Comparison of ENCODE assay signal across 8 mouse cellular contexts in genomic region chr11:121434156-121435155, GRCm38 (mm10). TPM values are rescaled to one million over a fixed set of nuclear protein-coding genes. Genes with fewer than 3 reads are reported as not detected.
DNase-seq lines count a peak whose midpoint lies in the region; ATAC-seq lines count a peak whose summit lies in the region.

TSS of gene Fn3k (plus strand) at chr11:121434913.

- no peaks in the 10 kb centered on the region for H3K27me3 ChIP-seq in hindbrain, embryonic 14.5 days (ENCODE audit: control insufficient read depth, insufficient read depth, low read length)

- peak within 1 kb of the TSS; percentile 80 for H3K27ac ChIP-seq in hindbrain, embryonic 14.5 days

- peak within 1 kb of the TSS; percentile 49 for H3K4me3 ChIP-seq in hindbrain, embryonic 14.5 days (replicated peaks; ENCODE audit: low read length)

- H3K4me1 ChIP-seq in hindbrain, embryonic 14.5 days (replicated peaks; ENCODE audit: control insufficient read depth, insufficient read depth, low read length) = peaks cover 13% of the 10 kb centered on the region

- peak within 1 kb of the TSS; percentile 71 for H3K9ac ChIP-seq in hindbrain, embryonic 14.5 days

- H3K9me3 ChIP-seq in hindbrain, embryonic 14.5 days (ENCODE audit: control insufficient read depth, low read length) = no peaks in the 10 kb centered on the region

- DNase-seq in NIH3T3 (ENCODE audit: low read depth) = peak; percentile 68
- DNase-seq in cerebellum, postnatal 14 days = peak; percentile 96 to 97
- DNase-seq in frontal cortex, postnatal 25 days (ENCODE audit: low spot score in 2 of 2) = peak; percentile 88
- DNase-seq in hindbrain, embryonic 14.5 days (ENCODE audit: low spot score) = peak; percentile 85
- DNase-seq in layer of hippocampus, postnatal 36 days = peak; percentile 94 to 95
- peak; percentile 91 for DNase-seq in lung, postnatal 25 days (ENCODE audit: low spot score)
- peak; percentile 81 for DNase-seq in retina, adult 2 months (ENCODE audit: low read depth, low spot score)
- DNase-seq in thymus, postnatal 25 days = peak; percentile 96

- peaks cover 11% of the 10 kb centered on the region for H3K36me3 ChIP-seq in hindbrain, embryonic 14.5 days (replicated peaks; ENCODE audit: control insufficient read depth, insufficient read depth)

- WGBS in hindbrain, embryonic 14.5 days = 5% methylated on average over 30 of the region's 30 CpGs

- ATAC-seq in hindbrain, embryonic 14.5 days (ENCODE audit: low FRiP score) = peak; percentile 98

- H3K4me2 ChIP-seq in hindbrain, embryonic 14.5 days (replicated peaks) = peak within 1 kb of the TSS; percentile 88

RNA-seq across cellular contexts. Expression of gene Fn3k, which starts in this region (rescaled TPM):
- 4.8 and 5.5 TPM in 2 replicates for polyA plus RNA-seq in hindbrain, embryonic 14.5 days (2014; fragmentation: Nextera tagmentation; extraction: Ambion mirVana)
- total RNA-seq in layer of hippocampus, postnatal 36 days (2021) = 10 to 100 TPM; 42.4 to 43.0 TPM

Comparison
In these comparisons a context has a peak if more than half of its experiments do, and no peak if none do; other contexts are left out.
1. Peak in every context shown above with its lines: DNase-seq, ATAC-seq, H3K4me3 ChIP-seq and H3K27ac ChIP-seq.